Mouse (Mus musculus): ENCODE data around the gene Kcnd3.

The Kcnd3 gene

GRCm38 (mm10) chr3:105721681-105722201 lies 269.6 kb downstream of the Kcnd3 start:
- no peak for DNase-seq (ENCODE audit: low read depth, low spot score)

DNA sequence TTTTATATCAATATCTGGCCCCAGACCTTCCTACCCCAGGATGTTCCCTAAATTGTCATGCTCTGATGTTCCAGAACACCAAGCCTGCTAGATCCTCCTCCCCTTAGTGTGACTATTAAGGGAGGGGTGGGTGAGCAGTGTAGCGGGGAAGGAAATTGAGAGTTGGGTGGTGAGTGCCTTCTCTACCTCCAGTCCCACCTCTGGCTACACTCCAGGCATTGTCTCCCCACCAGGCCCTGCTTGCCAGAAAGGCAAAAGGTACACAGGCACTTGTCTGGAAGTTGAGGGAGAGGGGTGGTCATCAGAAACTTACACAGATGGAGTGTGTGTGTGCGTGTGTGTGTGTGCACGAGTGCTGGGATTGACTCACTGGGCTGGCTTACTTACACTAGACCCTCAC lies 270.4 kb downstream of the Kcnd3 start:
- no peak for DNase-seq (ENCODE audit: low read depth, low spot score)
